Mouse (Mus musculus) lung, postnatal 4 days (tissue): ENCODE measurements around the gene Kdm4d.
"Not testable (repeated sequence)": the region's sequence is repeated elsewhere in the genome, so short reads cannot be mapped to it uniquely, and the experiment has no call there.

ENCODE experiments used
- DNase-seq, 2 experiments: peaks; one replicate each; pipeline ENCODE4 v3.0.0; 2021

Gene Kdm4d

DNA sequence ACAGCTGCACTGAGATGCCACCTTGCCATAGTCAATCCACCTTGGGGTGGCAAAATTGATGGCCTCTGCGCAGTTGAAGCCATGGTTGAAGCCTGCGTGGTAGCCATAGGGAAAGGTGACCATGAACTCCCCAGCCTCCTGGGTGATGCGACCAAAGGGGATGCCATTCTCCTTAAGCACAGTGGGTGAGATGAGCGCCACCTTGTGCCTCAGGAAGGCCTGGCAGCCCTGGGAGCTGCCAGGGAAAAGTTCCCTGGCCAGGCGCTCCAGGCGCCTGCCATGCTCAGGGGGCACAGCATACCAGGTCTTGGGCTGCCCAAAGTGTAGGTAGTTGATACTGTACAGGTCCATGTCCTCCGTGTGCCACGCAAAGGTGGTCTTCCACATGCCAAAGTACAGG, 49.2 kb downstream of the Kdm4d start:
- peak in 1 of 2 experiments; percentile 16 for DNase-seq

DNA sequence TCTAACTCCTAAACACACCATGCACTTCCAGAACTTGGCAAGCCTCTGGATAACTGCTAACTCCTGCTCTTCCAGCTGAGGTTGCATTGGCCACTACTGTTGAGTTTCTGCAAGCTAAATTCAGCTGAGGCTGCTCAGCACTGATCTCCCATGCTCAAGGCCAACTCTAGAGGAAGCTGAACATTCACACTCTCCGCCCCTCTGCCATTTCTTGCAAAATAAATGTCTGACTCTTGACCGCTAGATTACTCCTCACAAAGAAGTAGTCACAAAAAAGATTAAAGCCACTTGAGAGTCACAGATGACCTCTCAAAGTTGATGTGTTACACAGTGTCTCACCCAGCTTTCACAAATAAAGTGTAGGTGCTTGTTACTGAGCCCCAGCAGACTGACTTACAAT, 53.2 kb downstream of the Kdm4d start:
- not testable (repeated sequence) for DNase-seq

- DNase-seq = no peak
Measured at GRCm38 (mm10) chr9:14440347-14440746, 59.9 kb downstream of the Kdm4d start.

DNA sequence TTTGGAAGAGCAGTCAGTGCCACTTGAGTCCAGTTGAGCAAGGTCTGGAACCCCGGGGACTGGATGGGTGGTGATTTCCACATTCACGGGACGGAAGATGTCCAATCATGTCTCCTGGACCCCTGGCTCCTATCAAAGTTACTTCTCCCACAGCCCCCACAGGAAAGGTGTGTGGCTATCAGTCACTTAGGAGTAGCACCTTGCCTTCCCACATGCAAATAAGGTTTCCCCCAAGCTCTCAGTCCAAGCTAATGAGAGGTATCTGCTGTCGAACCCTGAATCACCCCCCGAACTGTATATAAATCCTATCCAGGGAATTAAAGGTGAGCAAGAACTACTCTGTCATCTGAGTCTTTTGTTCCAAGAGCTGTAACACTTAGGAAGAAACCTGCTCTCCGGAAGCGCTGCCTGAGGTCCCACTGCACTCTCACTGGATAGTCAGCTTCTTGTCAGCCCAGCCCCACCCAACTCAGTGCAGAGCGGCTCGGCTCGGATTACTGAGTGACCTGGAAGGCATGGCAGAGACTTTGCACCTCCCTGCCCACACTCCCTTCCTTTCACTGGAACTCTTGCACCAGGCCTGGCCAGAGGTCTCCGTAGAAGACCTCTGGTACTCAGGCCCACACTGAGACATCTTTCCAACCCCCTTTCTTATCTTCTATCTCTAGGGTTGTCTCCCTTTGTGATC, 66.9 kb downstream of the Kdm4d start:
- DNase-seq = no peak
